Mouse (Mus musculus) retina, postnatal 1 day (tissue): ENCODE results near the gene Olfr1157.

Source experiments
- DNase-seq: peaks from one replicate; pipeline ENCODE4 v3.0.0-alpha.2; 2012

The Olfr1157 gene

GRCm38 (mm10) chr2:87968199-87968598 lies at the start of gene Olfr1157:
Olfr1157 (minus strand) TSS chr2:87968299.
- DNase-seq = no peak

GRCm38 (mm10) chr2:88007515-88008318 lies 39.6 kb upstream of the Olfr1157 start, which contains the start of gene Olfr1160:
Olfr1160 (minus strand) TSS chr2:88008268.
- no peak for DNase-seq

- DNase-seq = no peak
Measured at GRCm38 (mm10) chr2:87989813-87990212, 21.7 kb upstream of the Olfr1157 start, which contains the start of gene Olfr1158. Olfr1158 (plus strand) TSS chr2:87990113.

GRCm38 (mm10) chr2:87974563-87974962 lies 6.5 kb upstream of the Olfr1157 start, which contains the start of gene Olfr74:
Olfr74 (minus strand) TSS chr2:87974663.
- no peak for DNase-seq

GRCm38 (mm10) chr2:87953000-87953399 lies 15.1 kb downstream of the Olfr1157 start, which contains the start of gene Olfr1156:
Olfr1156 (minus strand) TSS chr2:87953100.
- DNase-seq = no peak

- DNase-seq = no peak
Measured at GRCm38 (mm10) chr2:87945037-87945436, 23.1 kb downstream of the Olfr1157 start, which contains the start of gene Olfr1155. Olfr1155 (minus strand) TSS chr2:87945137.
